Mouse (Mus musculus): ENCODE measurements around the gene Nup107. TPM values are rescaled to one million over a fixed set of nuclear protein-coding genes. Genes with fewer than 3 reads are reported as not detected.

Nup107 gene
- polyA plus RNA-seq, 1 experiment from 2014 or later, result 64.8 TPM

GRCm38 (mm10) chr10:117795206-117795605 is 2.7 kb upstream of the Nup107 start:
- peaks cover 3% of the 10 kb centered on the region; the same call in 1 of the 2 replicates for H3K9me3 ChIP-seq (ENCODE audit: control insufficient read depth, low read length)
- no peak overlapping the region for H3K9ac ChIP-seq (ENCODE audit: low read length)
- no peaks in the 10 kb centered on the region for H3K36me3 ChIP-seq (ENCODE audit: control insufficient read depth, insufficient read depth, low read length)
- no peaks in the 10 kb centered on the region for H3K27me3 ChIP-seq (ENCODE audit: control insufficient read depth, insufficient read depth, low read depth, low read length)
- no peak overlapping the region for H3K4me2 ChIP-seq (ENCODE audit: low read depth, low read length)
- H3K27ac ChIP-seq (ENCODE audit: low read length), result no peak overlapping the region
- 68% methylated on average over 4 of the region's 4 CpGs for WGBS
- ATAC-seq (ENCODE audit: low read depth), result no peak
- H3K4me3 ChIP-seq (ENCODE audit: low read length), result no peak overlapping the region
- H3K4me1 ChIP-seq (replicated peaks; ENCODE audit: control insufficient read depth, insufficient read depth, low read length), result peaks cover 17% of the 10 kb centered on the region

- Histone ChIP-seq H3K9me3 (ENCODE audit: control insufficient read depth, low read length) (peaks cover 3% of the 10 kb centered on the region; the same call in 1 of the 2 replicates), H3K27ac (ENCODE audit: low read length) (peak overlapping the region; percentile 68; the same call in 1 of the 2 replicates), H3K4me1 (replicated peaks; ENCODE audit: control insufficient read depth, insufficient read depth, low read length) (peaks cover 17% of the 10 kb centered on the region), H3K4me2 (ENCODE audit: low read depth, low read length) (peak overlapping the region; percentile 56), H3K36me3 (ENCODE audit: control insufficient read depth, insufficient read depth, low read length) (no peaks in the 10 kb centered on the region; the same call in 1 of the 2 replicates), H3K27me3 (ENCODE audit: control insufficient read depth, insufficient read depth, low read depth, low read length) (no peaks in the 10 kb centered on the region), H3K4me3 (ENCODE audit: low read length) (no peak overlapping the region), H3K9ac (ENCODE audit: low read length) (no peak overlapping the region)
- 60% methylated on average over 11 of the region's 11 CpGs for WGBS
- no peak for ATAC-seq (ENCODE audit: low read depth)
These were observed 1.0 kb upstream of the Nup107 start for GRCm38 (mm10) chr10:117793436-117794030.

DNA sequence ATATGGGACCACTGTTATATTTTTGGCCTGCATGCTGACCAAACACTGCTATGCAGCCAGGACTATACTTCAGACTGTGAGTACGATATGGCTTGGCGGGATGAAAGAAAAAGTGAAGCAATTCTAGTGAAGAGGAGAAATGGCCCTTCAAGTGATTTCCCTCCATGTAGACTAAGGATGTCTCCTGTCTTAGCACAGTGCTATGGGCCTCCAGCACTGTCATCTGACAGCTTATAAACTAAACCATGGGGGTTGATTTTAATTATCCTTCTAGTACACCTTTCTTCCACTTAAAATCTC is 1.4 kb downstream of the Nup107 start:
- Histone ChIP-seq H3K4me2 (ENCODE audit: low read depth, low read length) (peak overlapping the region; percentile 90), H3K9me3 (ENCODE audit: control insufficient read depth, low read length) (peaks cover under 1% of the 10 kb centered on the region; the same call in 1 of the 2 replicates), H3K36me3 (ENCODE audit: control insufficient read depth, insufficient read depth, low read length) (peaks cover 13% of the 10 kb centered on the region), H3K4me3 (ENCODE audit: low read length) (peak overlapping the region; percentile 83), H3K4me1 (replicated peaks; ENCODE audit: control insufficient read depth, insufficient read depth, low read length) (peaks cover 17% of the 10 kb centered on the region), H3K27me3 (ENCODE audit: control insufficient read depth, insufficient read depth, low read depth, low read length) (no peaks in the 10 kb centered on the region), H3K27ac (ENCODE audit: low read length) (no peak overlapping the region), H3K9ac (ENCODE audit: low read length) (0 out of 2 replicates have a peak overlapping the region, but pooled peaks have one; percentile 0)
- no peak for ATAC-seq (ENCODE audit: low read depth)
- WGBS, result 75% methylated on average over 2 of the region's 2 CpGs

- WGBS, result 91% methylated on average over 17 of the region's 17 CpGs
- Histone ChIP-seq H3K27ac (ENCODE audit: low read length) (no peak overlapping the region), H3K4me2 (ENCODE audit: low read depth, low read length) (no peak overlapping the region), H3K27me3 (ENCODE audit: control insufficient read depth, insufficient read depth, low read depth, low read length) (no peaks in the 10 kb centered on the region), H3K4me3 (ENCODE audit: low read length) (no peak overlapping the region), H3K4me1 (replicated peaks; ENCODE audit: control insufficient read depth, insufficient read depth, low read length) (peaks cover 17% of the 10 kb centered on the region), H3K9me3 (ENCODE audit: control insufficient read depth, low read length) (no peaks in the 10 kb centered on the region), H3K9ac (ENCODE audit: low read length) (no peak overlapping the region), H3K36me3 (ENCODE audit: control insufficient read depth, insufficient read depth, low read length) (peaks cover 14% of the 10 kb centered on the region)
- no peak for ATAC-seq (ENCODE audit: low read depth)
These were observed 1.9 kb downstream of the Nup107 start for GRCm38 (mm10) chr10:117790421-117791170.

DNA sequence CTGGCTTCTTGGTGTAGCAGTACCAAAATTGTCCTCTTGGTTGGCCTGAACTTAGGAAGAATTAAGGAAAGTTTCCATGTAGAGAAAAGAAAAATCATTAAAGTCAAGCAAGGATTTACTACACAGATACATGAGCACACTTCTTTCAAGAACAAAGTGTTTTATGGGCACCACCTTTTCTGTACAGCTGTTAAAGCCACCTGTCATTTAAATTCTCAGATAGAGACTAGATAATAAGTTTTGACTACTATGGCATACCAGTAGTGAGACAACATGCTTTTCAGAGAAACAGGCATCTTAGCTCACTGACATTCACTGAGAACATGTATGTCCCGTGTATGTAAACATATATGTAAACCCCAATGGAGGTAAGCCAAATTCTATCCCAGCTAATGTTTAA is 2.5 kb downstream of the Nup107 start:
- WGBS, result 82% methylated on average over 1 of the region's 1 CpGs
- Histone ChIP-seq H3K9me3 (ENCODE audit: control insufficient read depth, low read length) (no peaks in the 10 kb centered on the region), H3K4me3 (ENCODE audit: low read length) (no peak overlapping the region), H3K27me3 (ENCODE audit: control insufficient read depth, insufficient read depth, low read depth, low read length) (no peaks in the 10 kb centered on the region), H3K36me3 (ENCODE audit: control insufficient read depth, insufficient read depth, low read length) (peaks cover 14% of the 10 kb centered on the region), H3K4me2 (ENCODE audit: low read depth, low read length) (no peak overlapping the region), H3K4me1 (replicated peaks; ENCODE audit: control insufficient read depth, insufficient read depth, low read length) (peaks cover 17% of the 10 kb centered on the region), H3K9ac (ENCODE audit: low read length) (no peak overlapping the region), H3K27ac (ENCODE audit: low read length) (no peak overlapping the region)
- ATAC-seq (ENCODE audit: low read depth), result no peak

DNA sequence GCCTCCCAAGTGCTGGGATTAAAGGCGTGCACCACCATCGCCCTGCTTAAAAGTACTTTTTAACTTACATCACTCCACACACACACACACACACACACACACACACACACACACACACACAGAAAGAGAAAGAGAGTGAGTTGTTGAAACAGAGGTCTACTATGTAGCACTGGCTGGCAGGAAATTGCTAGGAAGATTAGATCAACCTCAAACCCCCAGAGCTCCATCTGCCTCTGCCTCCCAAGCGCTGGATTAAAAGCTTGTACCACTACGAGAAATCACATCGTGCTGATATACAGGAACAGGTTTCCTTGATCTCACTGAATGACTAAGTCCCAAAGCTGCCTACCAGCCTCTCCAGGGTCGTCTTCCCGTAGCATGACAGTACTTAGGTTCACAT is 7.9 kb downstream of the Nup107 start:
- Histone ChIP-seq H3K27me3 (ENCODE audit: control insufficient read depth, insufficient read depth, low read depth, low read length) (no peaks in the 10 kb centered on the region), H3K4me2 (ENCODE audit: low read depth, low read length) (no peak overlapping the region), H3K36me3 (ENCODE audit: control insufficient read depth, insufficient read depth, low read length) (peaks cover 44% of the 10 kb centered on the region), H3K9ac (ENCODE audit: low read length) (no peak overlapping the region), H3K9me3 (ENCODE audit: control insufficient read depth, low read length) (no peaks in the 10 kb centered on the region), H3K4me3 (ENCODE audit: low read length) (no peak overlapping the region), H3K4me1 (replicated peaks; ENCODE audit: control insufficient read depth, insufficient read depth, low read length) (no peaks in the 10 kb centered on the region), H3K27ac (ENCODE audit: low read length) (no peak overlapping the region)
- 96% methylated on average over 7 of the region's 7 CpGs for WGBS
- ATAC-seq (ENCODE audit: low read depth), result no peak

- no peak overlapping the region for H3K4me2 ChIP-seq (ENCODE audit: low read depth, low read length)
- H3K27ac ChIP-seq (ENCODE audit: low read length), result no peak overlapping the region
- no peaks in the 10 kb centered on the region for H3K27me3 ChIP-seq (ENCODE audit: control insufficient read depth, insufficient read depth, low read depth, low read length)
- H3K36me3 ChIP-seq (ENCODE audit: control insufficient read depth, insufficient read depth, low read length), result peaks cover 47% of the 10 kb centered on the region
- ATAC-seq (ENCODE audit: low read depth), result no peak
- no peaks in the 10 kb centered on the region for H3K9me3 ChIP-seq (ENCODE audit: control insufficient read depth, low read length)
- no peak overlapping the region for H3K9ac ChIP-seq (ENCODE audit: low read length)
- H3K4me1 ChIP-seq (replicated peaks; ENCODE audit: control insufficient read depth, insufficient read depth, low read length), result no peaks in the 10 kb centered on the region
- WGBS, result 92% methylated on average over 13 of the region's 13 CpGs
- H3K4me3 ChIP-seq (ENCODE audit: low read length), result no peak overlapping the region
These were observed 8.6 kb downstream of the Nup107 start for GRCm38 (mm10) chr10:117783786-117784420.

DNA sequence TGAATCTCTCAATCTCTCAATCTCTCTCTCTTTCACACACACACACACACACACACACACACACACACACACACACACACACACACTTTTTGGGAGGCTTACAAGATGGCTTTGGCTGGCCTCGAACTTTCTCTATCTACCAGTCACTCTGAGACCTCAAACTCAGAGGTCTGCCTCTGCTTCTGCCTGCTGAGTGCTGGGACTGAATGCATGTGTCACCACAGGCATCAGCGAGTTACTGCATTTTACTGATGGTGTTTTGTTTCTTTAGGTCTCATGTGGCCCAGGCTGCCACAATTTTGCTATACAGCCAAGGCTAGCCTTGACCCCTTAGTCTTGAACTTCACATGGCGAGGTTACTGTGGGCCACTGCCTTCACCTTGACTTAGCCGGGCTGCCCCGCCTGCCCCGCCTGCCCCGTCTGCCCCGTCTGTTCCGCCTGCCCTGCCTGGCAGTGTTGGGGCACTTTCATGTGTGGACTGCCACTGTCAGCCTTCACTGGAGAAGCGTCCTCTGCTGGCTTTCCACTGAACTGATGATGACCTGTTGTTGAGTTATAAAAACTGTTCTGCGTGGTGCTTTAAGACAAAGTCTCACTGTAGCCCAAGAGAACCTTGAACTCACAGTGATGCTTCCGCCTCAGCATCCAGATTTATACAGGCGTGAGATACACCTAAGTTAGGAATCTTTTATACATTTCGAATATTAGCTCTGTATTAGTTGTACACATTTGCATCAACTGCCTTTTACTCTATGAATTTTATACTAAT is 9.8 kb downstream of the Nup107 start:
- H3K27ac ChIP-seq (ENCODE audit: low read length), result no peak overlapping the region
- no peak overlapping the region for H3K9ac ChIP-seq (ENCODE audit: low read length)
- H3K4me3 ChIP-seq (ENCODE audit: low read length), result no peak overlapping the region
- H3K9me3 ChIP-seq (ENCODE audit: control insufficient read depth, low read length), result no peaks in the 10 kb centered on the region
- no peak for ATAC-seq (ENCODE audit: low read depth)
- WGBS, result 92% methylated on average over 14 of the region's 14 CpGs
- no peaks in the 10 kb centered on the region for H3K4me1 ChIP-seq (replicated peaks; ENCODE audit: control insufficient read depth, insufficient read depth, low read length)
- peaks cover 54% of the 10 kb centered on the region for H3K36me3 ChIP-seq (ENCODE audit: control insufficient read depth, insufficient read depth, low read length)
- H3K27me3 ChIP-seq (ENCODE audit: control insufficient read depth, insufficient read depth, low read depth, low read length), result no peaks in the 10 kb centered on the region
- no peak overlapping the region for H3K4me2 ChIP-seq (ENCODE audit: low read depth, low read length)

DNA sequence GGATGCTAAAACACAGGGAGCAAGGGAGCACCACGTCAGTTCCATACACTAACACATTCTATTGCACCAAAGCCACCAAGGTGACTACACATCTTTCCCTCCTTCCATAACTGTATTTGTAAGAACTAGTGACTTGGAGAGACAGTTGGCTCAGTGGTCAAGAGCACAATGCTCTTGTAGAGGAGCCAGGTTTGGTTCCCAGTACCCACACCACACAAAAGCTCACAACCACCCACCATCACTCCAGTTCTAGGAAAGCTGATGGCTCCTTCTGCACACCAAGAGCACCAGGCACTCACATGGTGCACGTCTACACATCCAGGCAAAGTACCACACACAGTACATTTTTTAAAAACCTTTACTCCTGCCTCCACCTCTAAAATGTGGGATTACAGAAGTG is 10.4 kb downstream of the Nup107 start:
- H3K9ac ChIP-seq (ENCODE audit: low read length), result no peak overlapping the region
- H3K27ac ChIP-seq (ENCODE audit: low read length), result no peak overlapping the region
- no peaks in the 10 kb centered on the region for H3K9me3 ChIP-seq (ENCODE audit: control insufficient read depth, low read length)
- H3K4me3 ChIP-seq (ENCODE audit: low read length), result no peak overlapping the region
- no peaks in the 10 kb centered on the region for H3K27me3 ChIP-seq (ENCODE audit: control insufficient read depth, insufficient read depth, low read depth, low read length)
- no peak overlapping the region for H3K4me2 ChIP-seq (ENCODE audit: low read depth, low read length)
- peaks cover 57% of the 10 kb centered on the region for H3K36me3 ChIP-seq (ENCODE audit: control insufficient read depth, insufficient read depth, low read length)
- ATAC-seq (ENCODE audit: low read depth), result no peak
- 75% methylated on average over 2 of the region's 2 CpGs for WGBS
- H3K4me1 ChIP-seq (replicated peaks; ENCODE audit: control insufficient read depth, insufficient read depth, low read length), result no peaks in the 10 kb centered on the region

Data from lung, embryonic 16.5 days (tissue).